Mouse (Mus musculus) v-Abl transformed pro-B cells (cell line): ENCODE data around the gene Prkci.

Experiments used
- in situ Hi-C, 2 experiments: fragments of 400-800 bp; cut with MboI; formaldehyde crosslinking; loops; one replicate each; pipeline ENCODE4 v1.15.1; 2025; ENCODE audit not compliant: unreplicated experiment in 2 of 2

The Prkci gene

DNA sequence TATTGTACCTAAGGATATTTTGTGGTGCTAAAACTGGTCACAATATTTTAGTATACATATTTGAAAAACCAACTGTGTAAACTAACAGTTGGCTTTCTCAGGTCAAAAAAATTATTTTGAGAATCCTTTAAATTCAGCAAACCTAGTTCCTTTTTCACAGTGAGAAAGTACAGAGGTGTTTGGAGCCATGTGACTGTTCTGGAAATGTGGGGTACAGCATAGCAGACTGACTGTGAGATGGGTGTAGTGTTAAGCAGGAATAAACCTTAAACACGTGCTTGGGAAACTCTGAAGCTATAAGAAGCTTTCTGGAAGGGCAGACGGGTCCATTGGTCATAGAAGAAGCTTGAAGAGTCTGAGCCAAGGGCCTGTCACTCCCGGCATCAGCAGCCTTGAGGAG lies 38.1 kb downstream of the Prkci start:
- in situ Hi-C loops = no loop called here

DNA sequence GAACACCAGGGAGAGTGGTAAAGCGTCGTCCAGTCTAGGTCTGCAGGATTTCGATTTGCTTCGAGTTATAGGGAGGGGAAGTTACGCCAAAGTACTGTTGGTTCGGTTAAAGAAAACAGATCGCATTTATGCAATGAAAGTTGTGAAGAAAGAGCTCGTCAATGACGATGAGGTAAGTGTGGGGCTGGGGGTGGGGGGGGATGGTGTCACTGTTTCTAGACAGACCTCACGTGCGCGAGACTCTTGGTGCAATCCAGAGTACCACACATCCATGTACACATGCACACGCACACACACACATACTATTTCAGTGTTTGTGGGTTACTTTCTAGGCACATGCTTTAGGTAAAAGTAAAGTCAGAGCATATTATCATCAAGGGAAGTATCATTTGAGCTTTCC lies 42.3 kb downstream of the Prkci start:
- in situ Hi-C loops = no loop called here

DNA sequence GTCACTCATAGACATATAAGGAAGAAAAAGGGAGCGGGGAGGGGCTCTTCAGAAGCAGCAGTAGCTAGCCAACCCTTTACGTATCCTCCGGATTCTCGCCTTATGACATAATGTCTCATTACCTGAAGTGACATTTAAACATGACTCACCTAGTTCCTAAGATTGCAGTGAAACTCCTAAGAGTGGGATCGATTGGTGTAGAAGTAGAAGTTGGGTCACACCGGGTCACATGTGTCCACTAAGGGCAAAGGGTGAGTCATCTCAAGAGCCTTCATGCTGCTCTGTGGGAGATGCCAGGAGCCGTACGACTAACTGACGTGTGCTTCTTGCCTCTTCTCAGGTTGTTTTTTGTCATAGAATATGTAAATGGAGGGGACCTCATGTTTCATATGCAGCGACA lies 43.1 kb downstream of the Prkci start:
- in situ Hi-C loops = no loop called here

DNA sequence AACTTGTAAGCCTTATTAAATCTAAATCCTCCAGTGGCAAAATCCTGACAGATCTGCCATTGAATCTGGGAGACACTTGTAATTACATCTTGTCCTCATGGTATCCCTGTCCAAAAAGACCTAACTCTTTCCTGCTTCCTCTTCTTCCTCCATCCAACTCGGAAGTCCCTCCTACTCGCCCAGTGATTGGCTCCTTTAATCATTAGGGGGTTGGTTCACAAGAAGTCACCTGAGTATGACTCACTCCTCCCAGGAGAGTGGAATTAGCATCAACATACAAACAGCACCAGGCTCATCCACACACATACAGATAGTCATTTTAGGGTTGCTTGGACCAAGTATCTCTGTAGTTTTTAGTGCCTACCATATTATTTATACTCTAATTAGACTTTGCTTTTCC lies 47.4 kb downstream of the Prkci start:
- in situ Hi-C loops = loop anchor here in 1 of 2 experiments (10.0 kb wide), 1 partner anchor 392 kb away; no protein-coding TSS in a partner anchor

DNA sequence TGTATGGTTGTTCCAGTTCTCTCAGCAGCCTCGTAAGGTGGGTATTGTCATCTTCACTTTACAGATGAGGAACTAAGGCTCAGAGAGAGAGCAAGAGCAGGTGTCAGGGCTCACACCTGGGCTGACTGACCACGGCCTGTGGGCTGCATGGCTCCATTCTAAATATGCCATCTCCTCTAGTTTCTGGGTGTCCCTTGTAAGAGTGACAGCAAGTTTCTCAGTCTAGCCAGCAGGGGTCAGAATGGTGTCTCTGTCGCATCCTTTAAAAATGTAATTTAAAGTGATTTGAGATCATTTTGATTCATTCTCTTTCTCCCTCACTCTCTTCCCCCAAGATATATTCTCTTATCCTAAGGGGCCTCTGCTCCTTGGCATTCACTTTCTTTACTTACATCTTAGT lies 51.7 kb downstream of the Prkci start:
- in situ Hi-C loops = loop anchor here (5.0 to 10.0 kb wide), 3 partner anchors 388 to 555 kb away; no protein-coding TSS in a partner anchor

DNA sequence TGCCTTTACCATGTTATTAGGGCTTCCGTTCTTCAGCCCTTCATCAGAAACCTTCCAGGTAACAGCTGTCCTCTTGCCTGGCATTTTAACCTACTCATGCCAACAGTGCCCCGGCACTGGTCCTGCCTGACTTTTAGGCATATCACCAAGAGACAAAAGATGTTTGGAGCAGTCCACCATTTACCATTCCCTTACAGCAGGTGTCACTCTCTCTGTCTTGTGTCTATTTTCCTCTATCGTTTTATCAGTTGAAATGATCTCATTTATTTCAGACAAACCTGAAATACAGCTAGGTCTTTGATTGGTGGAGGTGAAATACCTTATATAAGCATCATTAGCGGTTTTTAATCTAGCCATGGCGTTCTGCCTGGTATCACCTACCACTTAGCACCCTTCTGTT lies 53.5 kb downstream of the Prkci start:
- in situ Hi-C loops = loop anchor here (5.0 to 10.0 kb wide), 3 partner anchors 386 to 553 kb away; no protein-coding TSS in a partner anchor

DNA sequence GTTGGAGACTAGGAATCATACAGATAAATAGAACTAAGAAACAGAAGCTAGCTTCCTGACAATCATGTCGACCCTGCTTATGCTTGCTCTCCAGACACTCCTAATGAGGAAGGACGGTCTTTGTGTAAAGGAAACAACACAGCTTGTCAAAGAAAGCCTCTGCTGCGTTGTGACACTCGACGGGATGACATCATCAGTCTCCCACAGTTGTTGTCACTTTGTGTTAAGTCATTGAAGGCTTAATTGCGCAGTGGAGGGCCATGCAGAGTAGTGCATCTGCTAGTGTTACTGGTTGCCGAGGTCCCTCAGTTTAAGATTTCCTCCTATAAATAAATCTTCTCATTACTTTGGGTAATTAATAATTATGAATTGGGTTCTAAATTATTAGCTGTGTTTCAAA lies 54.8 kb downstream of the Prkci start:
- in situ Hi-C loops = loop anchor here in 1 of 2 experiments (10.0 kb wide), 1 partner anchor 356 kb away; the partner anchor contains the start of gene Lrrc31

DNA sequence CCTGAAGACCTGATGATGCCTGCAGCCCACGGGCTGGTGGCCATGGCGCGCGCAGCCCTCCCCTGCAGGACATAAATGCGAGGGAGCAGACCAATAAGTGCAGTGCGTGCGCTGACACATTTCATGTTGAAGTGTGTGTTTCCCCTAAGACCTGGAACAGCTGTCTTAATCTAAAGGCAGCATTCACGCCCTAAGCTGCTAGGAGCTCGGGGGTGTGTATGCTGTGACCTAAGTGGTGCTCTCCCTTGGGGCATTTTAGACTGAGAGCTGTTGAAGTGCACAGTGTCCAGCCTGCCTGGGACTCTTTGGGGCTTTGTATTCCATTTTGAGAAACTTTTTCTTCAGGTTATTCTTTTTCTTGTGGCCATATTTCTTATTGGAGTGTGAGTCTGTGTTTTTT lies 56.2 kb downstream of the Prkci start:
- in situ Hi-C loops = loop anchor here in 1 of 2 experiments (10.0 kb wide), 1 partner anchor 357 kb away; the partner anchor contains the start of gene Lrrc31

DNA sequence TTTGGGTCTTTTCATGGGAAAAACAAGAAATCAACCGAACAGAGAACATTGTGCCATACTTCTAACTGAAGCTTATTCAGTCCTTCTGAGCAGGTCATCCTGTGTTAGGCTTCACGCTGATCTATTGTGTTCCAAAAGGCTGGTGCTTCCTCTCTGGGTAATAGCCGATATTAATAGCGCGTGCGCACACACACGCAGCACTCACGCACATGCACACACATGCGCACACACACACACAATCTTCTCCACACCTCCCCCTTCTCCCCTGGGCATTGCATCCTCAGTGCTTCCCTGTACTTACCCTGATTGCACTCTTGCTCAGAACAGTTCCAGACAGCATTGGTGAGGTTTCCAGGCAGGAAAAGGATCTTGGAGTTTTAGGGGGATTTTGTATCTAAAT lies 57.6 kb downstream of the Prkci start:
- in situ Hi-C loops = loop anchor here in 1 of 2 experiments (10.0 kb wide), 1 partner anchor 358 kb away; the partner anchor contains the start of gene Lrrc31

DNA sequence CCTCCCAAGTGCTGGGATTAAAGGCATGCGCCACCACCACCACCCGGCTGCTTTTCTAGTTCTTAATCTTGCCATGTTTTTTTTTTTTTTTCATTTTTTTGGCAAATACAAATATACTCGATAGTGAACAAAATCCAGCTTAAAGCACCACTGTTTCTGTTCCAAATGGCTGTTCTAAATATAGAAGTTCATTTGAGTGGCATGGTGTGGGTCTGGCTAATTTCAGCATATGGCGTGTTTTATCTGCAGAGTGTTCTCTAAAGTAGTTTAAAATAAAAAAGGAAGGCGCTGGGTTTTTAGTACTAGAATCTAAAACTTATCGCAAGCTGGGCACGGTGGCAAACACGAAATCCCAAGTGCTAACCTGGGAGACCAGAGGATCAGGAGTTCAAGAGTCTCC lies 59.3 kb downstream of the Prkci start:
- in situ Hi-C loops = loop anchor here (5.0 to 10.0 kb wide), 4 partner anchors 63 to 463 kb away; partner anchors contain the start of gene Lrrc31 (in 1 of the 2)

DNA sequence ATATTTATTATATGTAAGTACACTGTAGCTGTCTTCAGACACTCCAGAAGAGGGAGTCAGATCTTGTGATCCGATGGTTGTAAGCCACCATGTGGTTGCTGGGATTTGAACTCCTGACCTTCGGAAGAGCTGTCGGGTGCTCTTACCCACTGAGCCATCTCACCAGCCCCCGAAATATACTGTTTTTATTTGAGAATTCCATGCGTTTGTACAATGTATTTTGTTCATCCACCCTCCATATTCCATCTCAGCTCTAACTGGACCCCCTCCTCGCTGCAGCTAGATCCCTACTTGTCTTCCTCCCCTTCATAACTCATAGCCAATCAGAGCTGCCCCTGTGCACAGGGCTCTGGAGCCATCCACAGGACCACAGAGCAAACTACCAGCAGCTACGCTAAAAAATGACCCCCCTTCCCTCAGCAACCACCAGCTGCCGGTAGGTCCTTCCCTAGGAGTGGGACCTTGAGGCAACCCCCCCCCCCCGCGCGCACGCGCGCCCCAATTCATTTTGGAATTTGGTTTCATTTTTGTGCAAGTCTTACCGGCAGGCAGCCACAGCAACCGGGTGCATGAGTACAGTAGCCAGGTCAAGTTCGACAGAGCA lies 60.6 kb downstream of the Prkci start:
- in situ Hi-C loops = loop anchor here (5.0 to 10.0 kb wide), 4 partner anchors 64 to 464 kb away; partner anchors contain the start of gene Lrrc31 (in 1 of the 2)

DNA sequence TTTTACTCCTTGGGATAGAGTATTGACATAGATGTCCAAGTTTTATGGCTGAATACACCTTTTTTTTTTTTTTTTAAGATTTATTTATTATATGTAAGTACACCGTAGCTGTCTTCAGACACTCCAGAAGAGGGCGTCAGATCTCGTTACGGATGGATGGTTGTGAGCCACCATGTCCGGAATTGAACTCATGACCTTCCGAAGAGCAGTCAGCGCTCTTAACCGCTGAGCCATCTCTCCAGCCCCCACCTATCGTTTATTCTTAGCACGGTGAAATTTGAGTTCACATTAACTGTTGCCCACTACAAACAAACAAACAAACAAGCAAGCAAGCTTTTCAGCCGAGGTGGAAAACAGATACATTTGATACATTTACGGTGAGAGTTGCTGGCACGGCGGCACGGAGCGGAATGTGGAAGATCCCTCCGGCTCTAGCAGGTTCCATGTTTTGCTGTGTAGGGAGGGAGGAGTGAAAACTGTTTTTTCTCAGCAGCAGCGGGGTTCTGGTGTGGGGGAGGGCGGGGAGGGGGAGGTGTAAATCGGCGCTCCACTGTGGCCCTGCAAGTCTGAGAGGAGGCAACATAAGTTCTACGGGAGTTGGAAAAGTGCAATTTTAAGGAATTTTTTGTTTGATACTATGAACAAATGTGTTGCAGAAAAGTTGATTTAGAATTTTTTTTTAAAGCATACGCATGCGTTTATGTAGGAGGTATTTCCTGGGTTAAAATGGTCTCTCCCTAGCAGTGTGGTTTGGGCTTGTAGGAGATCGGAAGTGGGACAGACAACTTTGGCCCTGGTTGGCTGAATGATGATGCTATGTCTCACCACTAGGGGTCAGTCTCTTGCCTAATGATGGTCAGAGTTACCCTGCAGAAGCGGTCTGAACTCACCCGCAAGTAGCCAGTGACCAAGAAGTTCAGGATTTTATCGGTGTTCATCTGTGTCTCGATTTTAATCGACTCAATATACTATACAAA lies 61.4 kb downstream of the Prkci start:
- in situ Hi-C loops = loop anchor here (5.0 to 10.0 kb wide), 4 partner anchors 65 to 465 kb away; partner anchors contain the start of gene Lrrc31 (in 1 of the 2)

DNA sequence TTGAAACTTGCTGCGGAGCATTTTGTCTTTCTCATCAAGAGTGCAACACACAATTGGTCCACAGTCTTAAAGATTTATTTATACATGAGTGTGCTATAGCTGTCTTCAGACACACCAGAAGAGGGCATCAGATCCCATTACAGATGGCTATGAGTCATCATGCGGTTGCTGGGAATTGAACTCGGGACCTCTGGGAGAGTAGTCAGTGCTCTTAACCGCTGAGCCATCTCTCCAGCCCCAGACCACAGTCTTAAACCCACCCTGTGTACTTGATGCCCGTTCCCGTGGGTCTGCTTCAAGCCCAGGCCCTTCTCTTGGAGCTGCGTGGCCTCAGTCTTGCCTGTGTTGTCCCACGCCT lies 65.2 kb downstream of the Prkci start:
- in situ Hi-C loops = loop anchor here (5.0 kb wide), 2 partner anchors 42 to 47 kb away; no protein-coding TSS in a partner anchor

DNA sequence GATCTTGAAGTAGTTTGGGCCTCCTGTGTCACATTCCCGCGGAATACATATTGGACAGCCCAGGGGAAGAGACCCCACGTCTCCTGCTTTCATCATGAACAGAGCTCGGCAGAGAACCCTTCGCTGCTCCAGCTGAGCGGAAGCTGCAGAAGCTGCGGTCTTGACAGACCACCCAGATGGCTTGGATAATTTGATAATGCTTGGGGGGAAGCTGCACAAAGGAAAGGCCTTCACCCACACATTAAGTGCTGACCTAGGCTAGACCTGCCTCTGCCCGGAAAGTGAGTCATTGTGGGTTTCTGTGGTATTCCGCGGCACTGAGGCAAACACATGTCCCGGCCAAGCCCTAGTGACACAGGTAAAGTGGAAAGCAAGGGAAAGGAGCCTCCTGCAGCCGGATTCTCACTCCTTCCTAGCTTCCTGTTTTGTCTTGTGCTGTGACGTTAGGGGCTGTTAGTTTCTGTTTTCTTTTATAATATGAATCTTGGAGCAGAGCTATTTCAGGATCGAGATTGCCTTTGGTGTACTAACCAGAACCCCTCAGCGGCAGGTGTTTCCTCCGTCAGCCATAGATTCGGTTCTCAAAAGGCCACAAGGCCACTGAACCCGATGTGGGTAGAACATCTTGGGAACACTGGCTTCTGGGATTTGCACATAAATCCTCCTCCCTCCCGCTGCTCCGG lies 65.7 kb downstream of the Prkci start:
- in situ Hi-C loops = loop anchor here (5.0 kb wide), 2 partner anchors 41 to 46 kb away; no protein-coding TSS in a partner anchor

DNA sequence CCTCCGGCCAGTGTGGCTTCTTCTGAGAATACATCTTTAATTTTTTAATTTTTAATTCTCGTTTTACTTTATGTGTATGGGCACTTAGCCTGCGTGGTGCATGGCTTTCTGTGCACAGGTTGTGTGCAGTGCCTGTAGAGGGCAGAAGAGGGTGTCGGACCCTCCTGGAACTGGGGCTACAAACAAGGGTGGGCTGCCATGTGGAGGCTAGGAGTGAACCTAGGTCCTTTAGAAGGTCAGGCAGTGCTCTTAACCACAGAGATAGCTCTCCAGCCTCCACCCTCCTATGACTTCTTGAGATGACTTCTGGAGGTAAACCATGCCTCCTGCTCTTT lies 66.2 kb downstream of the Prkci start:
- in situ Hi-C loops = loop anchor here (5.0 kb wide), 2 partner anchors 41 to 46 kb away; no protein-coding TSS in a partner anchor

DNA sequence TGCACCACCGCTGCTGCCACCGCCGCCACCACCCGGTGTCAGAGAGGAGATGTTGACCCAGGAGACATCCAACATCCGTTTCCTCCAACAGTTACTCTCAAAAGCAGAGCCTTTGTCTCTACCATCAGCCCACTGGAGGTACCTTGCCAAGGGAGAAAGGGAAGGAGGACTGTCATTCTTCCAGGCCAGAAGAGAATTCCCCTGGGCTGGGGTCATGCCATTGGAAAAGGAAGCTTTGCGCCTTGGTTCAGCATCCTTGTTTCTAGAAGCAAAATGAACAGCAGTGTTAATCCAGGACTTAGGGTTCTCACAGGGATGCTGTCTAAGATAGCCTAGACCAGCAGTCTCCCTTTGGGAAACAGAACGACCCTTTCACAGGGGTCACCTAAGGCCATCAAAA lies 66.8 kb downstream of the Prkci start:
- in situ Hi-C loops = loop anchor here (5.0 kb wide), 2 partner anchors 40 to 45 kb away; no protein-coding TSS in a partner anchor

DNA sequence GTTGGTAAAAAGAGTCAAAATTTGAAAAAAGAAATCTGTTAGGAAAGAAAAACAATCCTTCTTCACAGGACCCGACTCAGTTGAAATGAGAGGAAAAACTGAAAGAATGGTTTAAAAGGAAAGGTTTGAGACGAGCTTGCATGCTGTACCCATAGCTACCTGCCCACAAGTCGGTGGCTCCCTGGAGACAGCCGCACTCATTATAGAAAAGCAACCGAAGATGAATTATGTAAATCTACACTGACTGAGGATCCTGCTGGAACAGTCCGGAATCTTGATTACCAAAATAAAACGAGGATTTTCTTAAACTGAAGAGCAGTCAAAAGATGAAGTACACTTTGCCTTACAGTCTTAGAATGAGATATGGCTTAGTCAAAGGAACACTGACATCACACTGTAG lies 72.9 kb downstream of the Prkci start:
- in situ Hi-C loops = no loop called here

DNA sequence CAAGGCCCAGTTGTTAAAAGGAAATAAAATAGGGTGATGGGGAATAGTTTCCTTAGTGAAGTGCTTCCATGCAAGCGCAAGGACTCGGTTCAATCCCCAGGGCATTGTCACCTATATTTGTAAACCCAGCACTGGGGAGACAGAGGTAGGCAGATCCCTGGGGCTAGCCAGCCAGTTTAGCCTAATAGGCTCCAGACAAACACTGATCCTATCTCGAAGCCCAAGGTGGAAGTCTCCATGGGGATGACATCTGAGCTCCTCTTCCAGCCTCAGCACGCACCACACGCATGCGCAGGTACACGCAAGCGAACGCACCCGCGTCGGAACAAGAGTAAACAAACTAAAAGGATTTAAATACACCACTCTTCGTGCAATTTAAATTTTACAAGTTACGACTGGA lies 76.3 kb downstream of the Prkci start:
- in situ Hi-C loops = no loop called here

DNA sequence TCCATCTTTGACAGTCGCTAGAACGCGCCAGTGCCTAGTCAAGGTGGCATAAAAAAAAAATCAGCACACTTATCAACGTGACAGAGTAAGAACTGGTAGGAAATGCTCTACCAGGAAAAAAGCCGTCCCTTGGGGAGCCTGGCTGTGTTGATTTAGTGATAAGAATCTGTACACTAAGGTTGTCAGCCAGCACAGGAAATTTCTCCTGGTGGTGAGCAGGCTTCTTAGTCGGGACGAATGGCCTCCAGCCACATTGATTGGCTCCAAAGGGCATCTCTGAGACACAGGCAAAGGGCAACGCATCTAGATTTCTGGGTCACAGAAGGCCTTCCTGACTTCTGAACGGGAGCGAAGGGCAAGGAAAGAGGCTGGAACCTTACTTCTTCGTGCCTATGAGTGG lies 80.3 kb downstream of the Prkci start:
- in situ Hi-C loops = loop anchor here in 1 of 2 experiments (25.0 kb wide), 1 partner anchor 1636 kb away; the partner anchor contains the start of gene Actl6a

DNA sequence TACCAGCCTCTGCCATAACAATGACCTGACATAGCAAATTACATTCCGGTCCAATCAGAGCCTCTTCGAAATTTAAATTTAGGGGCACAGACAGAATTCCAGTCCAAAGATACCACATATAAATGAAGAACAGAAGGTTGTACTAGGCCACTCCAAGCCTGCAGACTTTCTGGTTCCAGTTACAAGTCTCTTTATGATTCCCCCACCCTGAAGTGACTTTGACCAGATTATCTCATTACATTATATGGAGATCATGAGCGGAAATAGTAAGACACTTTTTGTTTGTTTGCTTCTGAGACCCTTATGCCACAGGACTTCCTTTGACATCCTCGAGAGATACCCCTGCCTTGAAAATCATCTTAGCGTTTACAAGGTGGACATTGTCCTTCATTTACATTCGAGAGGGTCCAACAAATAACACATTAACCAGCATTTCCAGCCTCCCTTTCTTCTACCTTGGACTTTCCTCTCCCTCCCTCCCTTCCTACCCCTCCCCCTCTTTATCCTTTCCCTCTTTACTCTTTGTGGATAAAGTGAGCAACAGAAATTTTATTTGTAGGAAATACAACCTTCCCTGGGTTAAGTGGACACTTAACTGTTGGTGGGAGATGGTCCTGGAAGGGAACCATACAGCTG lies 81.6 kb downstream of the Prkci start:
- in situ Hi-C loops = loop anchor here in 1 of 2 experiments (25.0 kb wide), 1 partner anchor 1635 kb away; the partner anchor contains the start of gene Actl6a
